Mouse (Mus musculus) E14TG2a.4 (cell line): Measurements from ENCODE around the gene Btg4.

Experiments used
- CTCF ChIP-seq: conservative IDR thresholded peaks from 2 replicates; pipeline ENCODE4 v1.5.1; 2014; ENCODE audit warnings: low read length
- NANOG ChIP-seq: IDR thresholded peaks from 2 replicates; pipeline ENCODE4 v1.6.1; 2014; ENCODE audit warnings: borderline replicate concordance, low read length, mixed read lengths

DNA sequence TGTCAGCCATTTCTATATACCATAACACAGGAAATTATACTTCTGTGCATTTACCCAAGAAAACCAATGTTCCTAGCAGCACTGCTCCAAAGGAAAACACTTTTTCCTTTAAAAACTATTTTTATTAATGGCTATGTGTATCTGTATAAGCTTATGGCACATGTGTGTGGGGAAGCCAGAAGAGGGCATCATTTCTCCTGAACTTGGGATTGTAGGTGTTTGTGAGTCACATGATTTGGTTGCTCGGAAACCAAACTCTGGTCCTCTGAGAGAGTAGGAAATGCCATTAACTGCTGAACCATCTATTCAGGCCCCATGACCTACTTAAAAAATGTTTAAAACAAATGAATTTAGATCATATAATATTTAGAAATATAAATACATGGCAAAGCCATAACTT lies 33.7 kb upstream of the Btg4 start:
- TF ChIP-seq CTCF (no peak), NANOG (no peak)
